Mouse (Mus musculus) layer of hippocampus, adult 9-11 months (tissue): ENCODE results near the gene Gm20517.
A peak's percentile ranks its signal among the peaks of the same experiment; 100 is the strongest.
"Not testable (repeated sequence)": the region's sequence is repeated elsewhere in the genome, so short reads cannot be mapped to it uniquely, and the experiment has no call there.

Source experiments
- DNase-seq: peaks from one replicate; pipeline ENCODE4 v3.0.0; 2022

Gene Gm20517

GRCm38 (mm10) chr17:47628851-47629676 lies 17.7 kb downstream of the Gm20517 start:
- peak; percentile 94 for DNase-seq

DNA sequence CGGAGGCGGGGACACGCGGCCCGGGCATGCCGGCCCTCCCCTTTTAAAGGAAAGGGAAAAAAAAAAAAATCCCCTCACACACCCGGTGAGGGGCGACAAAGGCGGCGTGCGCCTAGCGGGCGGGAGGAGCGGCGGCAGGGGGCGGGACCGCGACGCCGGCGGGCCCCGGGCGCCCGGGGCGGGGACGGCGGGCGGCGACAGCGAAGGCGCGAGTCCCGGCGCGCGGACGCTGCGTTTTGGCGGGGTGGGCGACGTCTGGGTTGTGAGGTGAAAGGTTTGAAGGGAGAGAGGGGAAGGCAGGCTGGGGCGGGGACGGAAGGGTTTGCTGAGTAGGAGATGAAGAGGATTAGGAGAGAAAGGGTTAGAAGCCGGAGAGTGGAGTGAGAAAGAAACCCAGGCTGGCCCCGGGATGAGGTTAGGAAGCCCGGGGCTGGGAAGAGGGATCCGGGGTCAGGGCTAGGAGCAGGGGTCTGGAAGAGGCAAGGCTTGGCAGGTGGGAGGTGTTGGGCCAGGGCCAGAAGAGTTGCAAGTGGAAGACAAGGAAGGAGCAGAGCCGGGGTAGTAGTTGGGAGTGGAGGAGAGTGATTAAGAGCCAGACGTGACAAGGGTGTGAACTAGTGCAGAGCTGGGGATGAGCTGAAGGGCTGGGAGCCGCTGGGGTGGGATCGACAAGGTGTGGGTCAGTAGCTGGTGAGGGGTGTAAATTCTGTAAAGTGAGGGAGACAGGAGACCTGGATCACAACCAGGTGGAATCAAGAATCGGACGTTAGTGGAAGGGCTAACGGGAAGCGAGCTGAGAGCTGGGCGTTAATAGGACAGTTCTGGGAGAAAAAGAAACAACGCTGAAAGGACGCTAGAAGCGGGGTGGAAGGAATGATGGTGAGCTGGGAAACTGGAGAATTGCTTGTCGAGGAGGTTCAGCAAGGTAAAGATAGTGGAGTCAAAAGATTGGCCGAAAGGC lies 18.6 kb downstream of the Gm20517 start:
- DNase-seq, result peak; percentile 41

GRCm38 (mm10) chr17:47630678-47631065 lies 19.3 kb downstream of the Gm20517 start, which contains the start of gene Usp49:
TSS of gene Usp49 (plus strand) at chr17:47630690.
- DNase-seq, result no peak

DNA sequence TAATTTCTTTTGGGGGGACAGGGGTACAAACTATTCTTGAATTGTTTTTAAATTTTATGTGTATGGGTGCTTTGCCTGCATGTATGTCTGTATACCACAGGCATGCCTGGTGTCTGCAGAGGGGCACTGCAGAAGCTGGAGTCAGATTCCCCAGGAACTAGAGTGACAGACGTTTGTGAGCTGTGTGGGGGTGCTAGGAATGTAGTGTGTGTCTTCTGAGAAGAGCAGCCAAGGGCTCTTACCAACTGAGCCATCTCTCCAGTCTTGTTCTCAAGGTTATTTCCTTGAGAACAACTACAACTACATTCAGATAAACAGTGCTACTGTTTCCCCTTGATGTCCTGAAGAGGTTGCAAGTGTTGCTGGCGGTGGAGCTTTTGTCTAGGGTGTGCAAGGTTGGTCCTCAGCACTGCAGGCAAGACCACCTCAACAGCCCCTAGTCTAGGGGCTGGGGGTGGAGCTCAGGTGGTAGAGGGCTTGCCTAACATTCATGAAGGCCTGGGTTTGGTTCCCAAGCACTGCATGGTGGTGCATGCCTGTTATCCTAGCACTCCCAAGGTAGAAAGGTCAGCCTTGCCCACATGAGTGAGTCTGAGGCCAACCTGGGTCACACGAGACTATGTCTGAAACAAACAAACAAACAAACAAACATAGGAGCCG lies 20.9 kb downstream of the Gm20517 start:
- no peak for DNase-seq

GRCm38 (mm10) chr17:47633999-47634770 lies 22.8 kb downstream of the Gm20517 start:
- no peak for DNase-seq

DNA sequence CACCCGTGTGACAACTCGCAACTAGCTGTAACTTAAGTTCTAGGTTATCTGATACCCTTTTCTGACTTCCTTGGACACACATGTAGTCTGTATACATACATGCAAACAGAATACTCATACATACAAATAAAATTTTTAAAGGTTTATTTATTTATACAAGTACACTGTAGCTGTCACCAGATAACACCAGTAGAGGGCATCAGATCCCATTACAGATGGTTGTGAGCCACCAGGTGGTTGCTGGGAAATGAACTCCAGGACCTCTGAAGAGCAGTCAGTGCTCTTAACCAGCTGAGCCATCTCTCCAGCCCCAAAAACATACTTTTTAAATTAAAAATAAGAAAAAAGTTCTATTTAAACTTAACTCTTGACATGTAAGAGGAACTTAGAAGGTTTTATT lies 31.6 kb downstream of the Gm20517 start:
- DNase-seq, result no peak

- peak; percentile 55 for DNase-seq
These were observed 35.3 kb downstream of the Gm20517 start for GRCm38 (mm10) chr17:47646683-47647082.

DNA sequence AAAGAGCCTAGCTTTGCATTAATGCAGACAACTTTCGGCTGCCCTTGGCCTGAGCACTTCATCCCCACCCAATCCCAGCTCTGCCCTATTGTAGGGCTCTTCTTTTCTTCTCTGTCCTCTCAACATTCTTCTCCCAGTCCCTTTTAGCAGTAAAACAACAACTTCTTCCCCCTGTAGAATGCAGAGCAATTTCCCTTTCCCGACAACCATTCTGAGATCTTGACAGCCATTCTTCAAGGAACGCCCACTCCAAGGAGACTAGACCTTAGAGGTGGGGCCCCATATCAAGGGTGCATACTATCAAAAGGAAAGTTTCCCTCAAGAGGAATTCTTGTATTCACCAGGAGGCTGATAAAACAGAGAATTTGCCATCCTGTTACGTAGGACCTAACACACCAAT lies 37.6 kb downstream of the Gm20517 start:
- DNase-seq, result no peak

DNA sequence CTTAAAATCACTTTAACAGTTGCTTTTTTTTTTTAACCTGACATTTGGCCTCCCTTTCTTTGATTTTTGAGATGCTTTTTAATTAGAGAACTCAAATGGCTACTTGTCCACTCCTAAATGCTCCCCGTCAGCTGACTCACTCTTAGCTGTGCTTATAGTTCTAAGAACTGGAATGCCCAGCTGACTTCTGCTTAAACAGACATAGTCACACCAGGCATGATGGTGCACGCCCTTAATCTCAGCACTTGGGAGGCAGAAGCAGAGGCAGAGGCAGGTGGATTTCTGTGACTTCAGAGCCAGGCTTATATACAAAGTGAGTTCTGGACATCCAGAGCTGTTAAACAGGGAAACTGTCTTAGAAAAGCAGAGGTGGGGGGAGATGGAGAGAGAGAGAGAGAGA lies 40.6 kb downstream of the Gm20517 start:
- no peak for DNase-seq

DNA sequence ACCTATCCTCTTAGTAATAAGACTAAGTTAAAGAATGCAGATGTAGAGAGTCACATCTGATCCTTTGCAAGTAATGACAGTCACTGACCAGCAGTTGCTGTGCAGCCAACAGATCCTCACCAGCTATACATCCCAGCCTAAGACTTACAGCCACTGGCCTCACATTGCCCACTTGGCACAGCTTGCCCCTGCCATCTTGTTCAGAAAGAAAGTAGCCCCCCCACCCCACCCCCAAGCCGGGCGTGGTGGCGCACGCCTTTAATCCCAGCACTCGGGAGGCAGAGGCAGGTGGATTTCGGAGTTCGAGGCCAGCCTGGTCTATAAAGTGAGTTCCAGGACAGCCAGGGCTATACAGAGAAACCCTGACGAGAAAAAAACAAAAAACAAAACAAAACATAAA lies 43.0 kb downstream of the Gm20517 start:
- DNase-seq, result not testable (repeated sequence)

GRCm38 (mm10) chr17:47655697-47656096 lies 44.3 kb downstream of the Gm20517 start:
- no peak for DNase-seq

DNA sequence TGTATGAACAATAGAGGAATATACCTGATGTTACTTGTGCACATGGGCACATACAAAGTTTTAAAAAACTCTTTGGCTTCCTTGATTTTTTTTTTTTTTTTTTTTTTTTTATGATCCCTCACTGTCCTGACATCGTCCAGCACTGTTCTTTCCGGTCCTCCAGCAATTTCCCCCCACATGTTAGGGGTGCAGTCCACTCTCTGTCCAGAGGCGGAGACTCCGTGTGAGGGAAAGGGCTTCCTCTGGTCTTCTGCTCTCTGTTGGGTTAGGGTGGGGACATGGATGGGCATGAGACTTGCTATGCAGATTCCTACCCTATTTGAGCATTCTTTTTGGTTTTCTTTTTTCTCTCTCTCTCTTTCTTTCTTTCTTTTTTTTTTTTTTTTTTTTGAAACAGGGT lies 46.5 kb downstream of the Gm20517 start:
- no peak for DNase-seq

- no peak for DNase-seq
These were observed 47.4 kb downstream of the Gm20517 start for GRCm38 (mm10) chr17:47658741-47659243.

DNA sequence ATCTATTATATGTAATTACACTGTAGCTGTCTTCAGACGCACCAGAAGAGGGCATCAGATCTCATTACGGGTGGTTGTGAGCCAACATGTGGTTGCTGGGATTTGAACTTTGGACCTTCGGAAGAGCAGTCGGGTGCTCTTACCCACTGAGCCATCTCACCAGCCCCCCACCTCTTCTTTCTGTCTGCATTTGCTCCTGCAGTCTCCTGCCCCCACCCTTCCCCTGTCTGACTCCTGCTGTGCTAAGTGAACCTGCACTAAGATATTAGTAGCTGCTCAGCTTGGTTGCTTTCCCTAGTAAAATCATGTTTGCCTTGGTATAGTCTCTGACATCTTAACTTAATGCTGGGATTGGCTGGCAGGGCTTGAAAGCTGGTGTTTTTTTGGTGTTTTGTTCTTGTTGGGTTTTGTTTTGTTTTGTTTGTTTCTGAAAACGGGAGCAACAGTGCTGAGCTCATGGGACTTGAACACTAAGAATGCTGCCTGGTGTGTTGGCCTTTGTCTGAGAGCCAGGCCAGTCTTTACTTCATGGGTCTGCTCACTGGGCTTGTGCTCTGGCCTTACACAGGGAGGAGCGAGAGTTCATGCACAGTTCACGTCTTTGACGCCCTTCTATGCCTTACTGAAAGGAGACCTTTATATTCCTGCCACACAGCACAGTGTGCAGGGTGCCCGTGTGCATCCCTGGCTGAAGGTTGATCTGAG lies 51.8 kb downstream of the Gm20517 start:
- DNase-seq, result no peak

- DNase-seq, result no peak
These were observed 53.1 kb downstream of the Gm20517 start for GRCm38 (mm10) chr17:47664474-47664873.

- DNase-seq, result no peak
These were observed 57.8 kb downstream of the Gm20517 start for GRCm38 (mm10) chr17:47669166-47669565.

DNA sequence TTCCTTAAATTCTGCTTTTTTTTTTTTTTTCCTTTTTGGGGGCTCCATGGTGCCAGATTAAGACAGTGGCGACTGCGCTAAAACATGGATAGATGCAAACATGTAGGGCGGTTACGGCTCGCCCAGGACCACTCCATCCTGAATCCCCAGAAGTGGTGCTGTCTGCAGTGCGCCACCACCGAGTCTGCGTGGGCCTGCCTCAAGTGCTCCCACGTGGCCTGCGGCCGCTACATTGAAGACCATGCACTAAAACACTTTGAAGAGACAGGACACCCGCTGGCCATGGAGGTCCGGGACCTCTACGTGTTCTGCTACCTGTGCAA lies 60.6 kb downstream of the Gm20517 start:
- DNase-seq, result no peak

GRCm38 (mm10) chr17:47672311-47673111 lies 61.1 kb downstream of the Gm20517 start:
- DNase-seq, result no peak

DNA sequence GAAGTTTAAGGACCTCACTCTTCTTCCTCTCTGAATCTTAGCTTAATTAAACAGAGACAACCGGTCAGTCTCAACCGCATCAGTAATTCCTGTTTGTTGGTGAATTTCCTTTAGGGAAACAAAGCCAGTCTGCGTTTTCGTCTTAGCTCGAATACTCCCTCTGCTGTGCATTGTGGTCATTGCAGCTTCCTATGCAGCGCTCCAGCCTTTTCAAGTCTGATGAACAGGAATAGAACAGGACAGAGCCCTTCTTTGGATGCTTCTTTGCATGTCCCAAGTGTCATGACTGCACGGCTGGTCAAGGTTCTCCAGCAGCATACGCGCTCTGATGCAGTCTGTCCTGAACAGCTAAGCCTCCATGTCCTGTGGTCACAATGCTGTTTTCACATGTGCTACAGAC lies 65.2 kb downstream of the Gm20517 start:
- DNase-seq, result no peak

DNA sequence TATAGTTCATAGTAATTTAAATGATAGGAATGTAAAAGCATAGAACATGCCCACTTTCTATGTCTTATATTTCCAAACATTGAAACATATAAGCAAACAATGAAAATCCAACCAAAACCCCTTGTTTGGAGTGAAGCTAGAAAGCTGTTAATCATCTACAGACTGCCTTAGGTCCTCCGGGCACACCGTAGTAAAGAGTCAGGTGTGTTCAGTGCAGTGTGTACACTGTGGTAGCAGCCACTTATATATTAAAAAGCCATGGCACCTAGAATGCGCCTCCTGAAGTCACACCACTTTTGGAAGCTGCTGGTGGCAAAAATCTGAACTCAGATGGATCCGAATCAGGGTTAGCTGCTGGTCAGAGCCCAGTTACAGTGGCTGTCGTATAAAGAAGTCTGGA lies 66.8 kb downstream of the Gm20517 start:
- no peak for DNase-seq

GRCm38 (mm10) chr17:47678702-47679101 lies 67.3 kb downstream of the Gm20517 start:
- DNase-seq, result no peak
